Mouse (Mus musculus): ENCODE measurements at regions not wholly inside any gene's neighbourhood (a gene's known extent, or its start where the extent isn't known, plus 50 kb on each side); places are given as distances from the start of the nearest gene placed in this dataset.

- DNase-seq (ENCODE audit: low spot score in 2 of 2), result peak; percentile 57 to 73
These were observed 1214.4 kb upstream of the Igfbp7 start for GRCm38 (mm10) chr5:78621987-78622854.

- DNase-seq (ENCODE audit: low spot score in 2 of 2), result no peak
These were observed 1200.5 kb upstream of the Igfbp7 start for GRCm38 (mm10) chr5:78608317-78608716.

GRCm38 (mm10) chr5:78602599-78602998 is 1194.8 kb upstream of the Igfbp7 start:
- no peak for DNase-seq (ENCODE audit: low spot score in 2 of 2)

GRCm38 (mm10) chr5:78584823-78585222 is 1177.0 kb upstream of the Igfbp7 start:
- peak; percentile 66 to 84 for DNase-seq (ENCODE audit: low spot score in 2 of 2)

GRCm38 (mm10) chr5:78556946-78557345 is 1149.1 kb upstream of the Igfbp7 start:
- no peak for DNase-seq (ENCODE audit: low spot score in 2 of 2)

- DNase-seq (ENCODE audit: low spot score in 2 of 2), result no peak
These were observed 1127.5 kb upstream of the Igfbp7 start for GRCm38 (mm10) chr5:78535308-78535707.
